Mouse (Mus musculus): Measurements from ENCODE around the gene Asprv1. TPM values are rescaled to one million over a fixed set of nuclear protein-coding genes. Genes with fewer than 3 reads are reported as not detected.
A peak's percentile ranks its signal among the peaks of the same experiment; 100 is the strongest.

Asprv1 gene
- total RNA-seq, 1 experiment from 2014 or later, result not detected

DNA sequence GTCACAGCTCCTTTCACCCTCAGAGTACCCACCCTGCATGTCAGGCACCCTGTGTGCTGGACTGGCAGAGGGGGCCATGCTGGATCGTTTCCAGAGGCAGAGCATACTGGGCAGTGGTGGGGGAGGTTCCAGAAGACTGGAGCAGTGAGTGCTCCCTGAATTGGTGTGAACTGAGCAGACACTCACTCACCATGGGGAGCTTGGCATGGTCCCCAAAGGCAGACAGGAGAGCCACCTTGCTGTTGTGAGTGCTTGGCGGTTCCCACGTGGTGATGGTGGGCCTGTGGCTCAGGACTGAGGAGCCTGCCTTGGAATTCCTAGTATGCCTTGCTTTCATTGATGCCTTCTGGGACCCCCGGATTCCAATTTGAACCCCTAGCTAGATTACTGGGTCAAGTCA is 4.8 kb upstream of the Asprv1 start:
- no peak for DNase-seq

DNA sequence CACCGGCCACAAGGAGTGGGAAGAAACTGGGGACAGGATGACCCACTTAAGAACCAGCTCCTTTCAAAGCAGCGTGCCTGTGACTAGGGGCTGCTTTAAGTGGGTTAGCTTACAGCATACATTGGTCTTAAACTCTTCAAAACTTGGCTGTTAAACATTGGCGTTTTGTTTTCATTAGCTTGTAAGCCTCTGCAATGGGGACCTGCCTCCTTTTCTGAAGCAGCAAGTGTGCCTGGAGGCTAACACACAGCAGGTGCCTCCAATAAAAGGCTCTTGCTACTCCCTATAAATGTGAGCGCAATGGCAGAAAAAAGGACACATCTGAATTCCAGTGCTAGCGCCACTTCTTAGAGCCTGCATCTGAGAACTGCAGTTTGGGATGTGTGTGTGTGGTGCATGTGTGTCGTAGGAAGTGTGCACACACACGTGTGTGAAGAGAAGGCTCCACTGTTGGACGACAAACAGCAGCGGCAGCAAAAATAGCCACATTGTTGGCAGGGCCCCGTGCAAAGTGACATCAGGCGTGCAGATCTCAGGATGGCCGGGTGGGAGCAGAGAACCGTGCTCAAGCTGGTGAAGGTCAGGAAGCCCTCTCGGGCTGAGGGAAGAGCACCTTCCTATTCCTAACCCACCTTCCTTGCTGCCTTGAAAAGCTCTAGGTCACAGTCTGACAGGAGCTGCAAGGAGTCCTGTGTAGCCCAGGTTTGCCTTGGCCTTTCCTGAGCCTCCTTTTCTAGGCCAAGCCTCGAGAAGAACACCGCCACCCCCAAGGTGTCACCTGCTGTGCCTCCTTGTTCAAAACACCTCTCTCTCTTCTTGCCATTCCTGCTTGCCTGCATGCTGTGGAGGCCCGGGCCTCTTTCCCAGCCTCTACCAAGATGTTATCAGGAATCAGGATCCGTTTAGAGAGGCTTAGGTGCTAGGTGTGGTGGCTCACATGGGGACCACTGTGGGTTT is 3.6 kb upstream of the Asprv1 start:
- DNase-seq, result no peak

DNA sequence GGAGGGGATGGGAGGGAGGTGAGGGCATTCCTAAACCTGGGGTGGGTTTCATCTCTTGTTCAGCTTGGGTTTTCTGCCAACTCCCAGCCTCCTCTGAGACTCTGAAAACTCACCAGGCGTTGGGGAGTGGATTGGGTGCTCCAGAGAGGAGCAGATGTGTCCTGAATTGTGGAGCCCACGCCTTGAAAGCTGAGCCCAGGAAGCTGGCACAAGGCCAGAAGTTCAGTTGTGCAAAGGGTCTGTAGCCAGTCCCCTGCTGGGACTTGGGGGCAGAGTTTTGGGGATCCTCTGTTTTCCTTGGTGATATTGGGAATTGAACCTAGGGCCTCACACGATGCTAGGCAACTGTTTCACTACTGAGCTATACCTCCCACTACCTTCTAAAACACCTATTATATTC is 2.2 kb downstream of the Asprv1 start:
- DNase-seq, result no peak

DNA sequence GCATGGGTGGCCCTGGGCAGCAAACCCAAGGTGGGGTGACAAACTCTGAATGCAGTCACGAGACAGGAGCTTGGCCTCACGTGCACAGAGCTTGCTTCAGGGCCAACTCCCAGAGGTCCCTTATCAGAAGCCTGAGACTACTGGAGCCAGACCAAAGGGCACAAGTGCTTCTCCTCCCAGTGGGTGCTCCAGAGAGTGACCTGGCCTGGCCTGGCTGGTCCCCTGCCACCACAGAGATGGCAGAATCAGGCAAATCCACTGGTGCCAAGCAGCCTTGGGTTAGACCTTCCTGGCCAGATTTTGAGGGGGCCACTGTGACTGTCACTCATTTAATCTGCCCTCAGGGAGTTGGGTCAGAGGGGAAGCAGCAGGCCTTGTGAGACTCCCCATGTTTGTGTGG is 8.5 kb downstream of the Asprv1 start:
- DNase-seq, result peak; percentile 41

DNA sequence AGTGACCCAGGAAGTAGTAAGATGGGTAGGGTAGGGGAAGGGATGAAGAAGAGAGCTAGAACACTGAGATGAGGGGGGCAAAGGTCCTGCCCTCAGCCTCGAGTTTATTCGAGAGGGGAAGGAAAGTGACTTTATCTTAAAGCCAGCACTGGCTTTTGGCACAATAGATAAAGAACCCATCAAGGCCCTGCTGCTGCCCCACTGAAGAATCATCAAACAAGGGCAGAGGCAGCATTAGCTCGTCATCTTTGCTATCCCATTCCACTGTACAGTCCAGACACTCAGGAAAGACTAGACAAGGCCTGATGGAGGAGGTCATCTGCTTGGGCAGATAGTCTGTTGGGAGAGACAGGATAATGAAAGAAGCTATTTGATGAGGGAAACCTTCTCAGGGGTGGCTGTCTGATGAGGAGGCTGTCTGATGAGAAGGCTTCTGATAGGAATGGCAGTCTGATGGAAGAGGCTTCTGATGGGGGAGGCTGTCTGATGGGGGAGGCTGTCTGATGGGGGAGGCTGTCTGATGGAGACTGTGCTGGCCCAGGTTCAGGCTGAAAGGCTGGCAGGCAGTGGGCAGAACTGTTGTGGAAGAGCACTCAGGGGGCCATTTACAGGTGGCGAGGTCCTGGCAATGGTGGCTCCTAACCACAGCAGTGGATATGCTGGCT is 9.3 kb downstream of the Asprv1 start:
- DNase-seq, result no peak

DNA sequence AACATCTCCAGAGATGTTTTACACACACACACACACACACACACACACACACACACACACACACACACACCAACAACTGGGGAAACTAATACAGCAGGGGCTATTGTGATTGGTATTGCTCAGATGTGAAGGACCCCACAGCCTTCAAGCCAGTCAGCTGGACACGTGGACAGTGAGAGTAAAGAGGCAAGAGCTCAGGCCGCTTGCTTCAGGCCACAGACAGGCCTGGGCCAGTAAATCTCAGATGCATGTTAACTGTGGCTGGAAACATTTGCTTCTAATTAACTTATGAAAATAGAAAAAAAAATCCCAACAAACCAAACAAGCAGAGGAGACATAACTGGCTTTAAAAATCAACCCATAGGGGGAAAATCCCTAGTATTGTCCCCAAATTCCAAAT is 9.9 kb downstream of the Asprv1 start:
- no peak for DNase-seq

DNA sequence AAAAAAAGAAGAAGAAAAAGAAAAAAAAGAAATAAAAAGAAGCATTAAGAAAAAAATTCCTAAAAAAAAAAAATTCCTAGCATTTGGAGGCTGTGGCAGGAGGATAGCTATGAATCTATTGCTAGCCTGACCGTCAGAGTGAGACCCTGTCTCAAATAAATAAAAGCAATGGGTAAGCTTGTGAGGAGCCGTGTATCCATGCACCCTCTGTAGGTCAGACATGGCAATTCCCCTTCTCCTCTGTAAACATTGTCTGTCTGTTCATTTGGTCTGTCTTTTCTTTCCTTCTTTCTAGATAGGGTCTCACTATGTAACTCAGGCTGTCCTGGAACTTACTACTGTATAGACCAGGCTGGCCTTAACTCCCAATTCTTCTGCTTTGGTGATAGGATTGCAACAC is 10.5 kb downstream of the Asprv1 start:
- DNase-seq, result no peak

DNA sequence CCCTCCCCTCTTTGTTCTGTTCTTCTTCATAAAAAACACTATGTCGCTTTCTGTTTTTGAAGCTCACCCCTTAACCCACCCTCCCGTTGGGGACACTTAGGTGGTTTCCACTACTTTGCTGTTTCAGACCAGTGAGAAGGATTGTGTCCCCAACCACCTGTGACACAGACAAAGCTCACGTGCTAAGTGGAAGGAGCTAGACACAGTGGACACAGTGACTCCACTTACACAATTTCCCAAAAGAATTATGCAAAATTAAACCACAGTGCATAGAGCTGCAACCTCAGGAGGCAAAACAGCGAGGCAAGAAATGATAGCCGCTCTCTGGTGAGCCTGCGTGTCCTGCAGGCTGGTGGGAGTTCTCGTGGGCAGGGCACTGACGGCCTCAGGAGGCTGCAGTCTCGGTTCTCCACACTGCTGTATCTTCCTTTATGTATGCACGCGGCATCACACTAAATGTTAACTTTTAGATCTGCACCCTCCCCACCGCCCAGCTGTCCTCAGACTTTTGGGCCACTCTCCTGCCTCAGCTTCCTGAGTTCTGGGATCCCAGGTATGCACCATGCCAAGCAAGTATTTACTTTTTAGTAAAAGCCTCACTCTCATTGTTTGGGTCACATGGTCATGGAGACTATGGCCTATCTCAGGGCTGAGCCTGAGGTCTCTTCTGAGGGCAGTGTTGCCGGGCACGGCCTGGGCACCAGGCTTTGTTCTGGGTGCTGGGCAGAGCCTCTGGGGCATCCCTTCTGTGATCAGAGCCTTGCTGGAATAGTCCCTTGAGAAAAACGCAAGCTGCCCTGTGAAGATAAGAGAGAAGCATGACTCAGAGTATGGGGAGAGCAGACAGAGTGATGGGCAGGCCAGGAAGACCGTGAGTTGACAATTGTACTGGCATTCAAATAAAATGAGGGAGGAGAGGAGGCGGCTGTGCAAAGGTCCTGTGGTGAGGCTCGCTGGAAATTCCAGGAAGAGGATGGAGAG is 11.5 kb downstream of the Asprv1 start:
- no peak for DNase-seq

DNA sequence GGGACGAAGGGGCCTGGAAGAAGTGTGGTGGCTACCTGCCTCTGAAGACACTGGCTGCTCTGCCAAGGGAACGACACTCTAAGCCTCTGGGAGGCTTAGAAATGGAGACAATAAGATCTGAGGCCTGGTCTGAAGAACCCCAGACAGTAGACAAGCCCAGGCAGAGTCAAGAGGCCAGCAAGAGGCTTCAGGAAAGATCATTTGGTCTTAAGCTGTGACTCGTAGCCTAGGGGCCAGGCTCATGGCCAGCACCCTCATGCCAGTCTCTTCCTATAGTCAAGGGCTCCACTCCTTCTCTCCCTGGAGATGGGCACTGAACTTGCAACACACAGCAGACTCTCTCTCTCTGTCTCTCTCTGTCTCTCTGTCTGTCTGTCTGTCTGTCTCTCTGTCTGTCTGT is 12.2 kb downstream of the Asprv1 start:
- no peak for DNase-seq

DNA sequence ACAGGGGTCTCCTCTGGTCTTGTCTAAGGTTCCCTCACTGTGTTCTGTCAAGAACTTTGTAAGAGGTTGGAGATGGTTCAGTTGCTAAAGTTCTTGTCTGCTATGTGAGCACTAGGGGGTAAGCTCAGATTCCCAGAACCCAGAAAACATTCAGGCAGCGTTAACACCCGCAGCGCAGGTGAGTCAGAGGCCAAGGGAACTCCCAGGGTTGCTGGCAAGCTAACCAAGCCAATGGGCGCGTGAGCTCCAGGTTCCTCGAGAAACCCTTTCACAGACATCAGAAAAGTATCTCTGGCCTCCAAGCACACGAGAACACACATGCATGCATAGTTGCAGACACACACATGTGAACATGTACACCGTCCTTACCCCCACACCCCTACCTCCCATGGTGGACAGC is 12.8 kb downstream of the Asprv1 start:
- DNase-seq, result no peak

DNA sequence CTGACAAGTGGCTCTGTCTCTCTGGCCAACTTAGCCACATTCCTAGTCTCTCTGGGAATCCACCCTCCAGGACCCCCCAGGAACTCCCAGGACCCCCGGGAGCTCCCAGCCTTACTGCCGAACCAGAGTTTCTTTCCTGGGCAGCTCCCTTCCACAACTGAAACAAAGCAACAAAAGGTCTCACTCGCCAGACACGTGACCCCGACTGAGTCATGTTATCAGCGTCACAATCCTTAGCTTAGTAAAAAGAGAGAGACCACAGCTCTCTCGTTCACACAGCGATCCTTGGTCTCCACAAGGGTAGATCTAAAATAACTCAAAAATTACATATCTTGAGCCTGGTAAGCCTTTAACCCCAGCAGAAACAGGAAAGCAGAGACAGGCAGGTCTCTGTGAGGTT is 13.8 kb downstream of the Asprv1 start:
- no peak for DNase-seq

DNA sequence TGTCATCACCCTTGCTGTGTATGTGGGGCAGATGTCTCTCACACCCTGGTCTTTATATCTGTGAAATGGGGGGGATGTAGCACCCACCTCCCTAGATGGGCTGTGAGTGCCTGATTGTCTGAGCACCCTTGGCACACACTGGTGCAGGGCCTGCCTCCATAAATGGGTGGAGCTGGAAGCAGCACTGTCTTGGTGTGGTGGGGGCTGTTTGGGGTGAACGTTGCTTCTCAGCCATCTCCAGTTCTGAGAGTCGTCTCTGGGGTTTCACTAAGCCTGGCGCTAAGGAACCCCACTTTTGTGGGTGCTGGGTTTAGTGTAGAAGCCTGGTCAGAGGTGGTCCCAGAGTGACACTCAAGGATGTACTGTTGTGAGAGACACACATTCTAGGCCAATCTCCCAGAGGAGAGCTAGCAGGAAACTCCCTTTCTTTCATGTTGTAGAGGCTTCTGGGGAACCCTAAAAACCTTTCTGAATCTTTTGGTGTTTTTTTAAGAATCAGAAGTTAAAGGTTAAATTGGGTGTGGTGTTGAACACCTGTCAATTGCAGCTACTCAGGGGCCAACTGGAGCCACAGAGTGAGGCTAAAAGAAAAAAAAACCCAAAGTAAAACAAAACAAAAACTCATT is 16.9 kb downstream of the Asprv1 start:
- DNase-seq, result no peak

DNA sequence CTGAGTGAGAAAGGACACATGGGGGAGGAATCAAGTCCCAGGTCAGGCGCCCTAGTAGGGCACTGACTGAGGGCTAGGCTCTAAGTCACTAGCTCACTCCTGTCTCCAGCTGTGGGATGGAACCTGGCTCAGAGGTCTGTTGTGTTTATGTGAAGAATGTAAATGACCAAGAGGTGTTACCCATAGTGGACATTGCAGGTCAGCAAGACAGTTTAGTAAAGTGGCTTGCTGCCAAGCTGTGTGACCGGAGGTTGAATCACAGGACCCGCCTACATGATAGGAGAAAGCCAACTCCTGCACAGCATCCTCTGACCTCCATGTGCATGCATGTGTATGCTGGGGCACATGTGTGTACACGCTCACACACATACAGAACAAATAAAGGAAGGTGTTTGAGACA is 17.6 kb downstream of the Asprv1 start:
- no peak for DNase-seq

DNA sequence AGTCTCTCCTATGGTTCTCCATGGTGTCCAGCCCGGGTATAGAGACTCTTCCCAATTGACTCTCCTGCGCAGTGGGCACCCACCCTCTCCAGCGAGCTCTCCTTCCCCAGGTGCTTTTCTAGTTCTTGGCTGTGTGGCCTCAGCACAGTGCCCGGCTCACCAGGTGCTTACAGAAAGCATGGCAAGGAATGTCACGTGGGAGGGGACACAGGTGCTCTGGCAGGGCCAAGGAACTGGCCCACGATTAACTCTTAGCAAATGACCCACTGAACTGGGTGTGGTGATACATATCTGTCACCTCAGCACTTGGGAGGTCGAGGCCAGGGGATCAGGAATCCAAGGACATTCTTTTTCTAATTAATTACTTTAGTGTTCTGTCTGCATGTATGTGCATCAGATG is 18.2 kb downstream of the Asprv1 start:
- DNase-seq, result no peak

DNA sequence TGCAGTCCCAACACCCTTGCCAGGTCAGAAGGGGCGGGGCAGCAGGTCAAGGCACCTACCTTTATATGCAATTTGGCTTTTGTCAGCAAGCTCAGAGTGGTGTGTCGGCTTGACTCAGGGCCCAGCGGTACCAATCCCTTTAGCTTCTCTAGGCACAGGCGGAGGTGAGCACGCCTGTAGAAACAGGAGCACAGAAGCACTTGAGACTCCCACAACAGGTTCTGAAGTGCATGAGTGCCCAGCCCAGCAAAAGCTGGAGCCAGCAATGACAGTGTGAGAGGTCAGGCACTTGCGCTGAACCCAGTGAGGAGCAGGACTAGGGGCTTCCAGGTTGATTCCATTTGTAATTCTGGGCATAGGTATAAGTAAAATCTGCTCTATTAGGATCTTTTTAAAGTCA is 25.1 kb downstream of the Asprv1 start:
- DNase-seq, result no peak

DNA sequence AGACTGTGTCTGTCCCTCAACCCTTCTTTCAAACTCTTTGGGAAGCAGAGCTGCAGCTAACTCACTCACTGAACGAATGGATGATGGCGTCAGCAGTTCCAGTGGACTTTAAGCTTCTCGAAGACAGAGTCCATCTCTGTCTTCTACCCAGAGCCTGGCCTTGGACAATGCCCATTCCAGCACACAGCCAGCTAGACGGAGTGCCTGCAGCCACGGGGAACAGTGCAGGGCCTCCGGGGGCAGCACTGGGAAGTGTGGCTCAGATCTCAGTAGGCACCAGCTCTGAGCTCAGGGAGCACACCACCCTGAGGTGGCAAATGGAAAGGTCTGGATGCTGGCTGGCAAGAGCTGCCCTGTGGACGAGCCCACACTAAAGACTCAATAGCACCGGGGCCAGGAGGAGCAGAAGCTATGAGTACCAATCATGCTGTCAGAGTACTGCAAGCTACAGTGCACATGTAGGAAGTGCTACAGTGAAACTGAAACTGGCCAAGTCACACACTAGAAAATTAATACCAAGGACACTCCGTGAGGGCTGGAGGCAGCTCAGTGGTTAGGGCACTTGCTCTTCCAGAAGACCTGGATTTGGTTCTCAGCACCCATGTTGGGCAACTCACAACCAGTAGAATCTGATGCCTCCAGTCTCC is 26.4 kb downstream of the Asprv1 start:
- no peak for DNase-seq

DNA sequence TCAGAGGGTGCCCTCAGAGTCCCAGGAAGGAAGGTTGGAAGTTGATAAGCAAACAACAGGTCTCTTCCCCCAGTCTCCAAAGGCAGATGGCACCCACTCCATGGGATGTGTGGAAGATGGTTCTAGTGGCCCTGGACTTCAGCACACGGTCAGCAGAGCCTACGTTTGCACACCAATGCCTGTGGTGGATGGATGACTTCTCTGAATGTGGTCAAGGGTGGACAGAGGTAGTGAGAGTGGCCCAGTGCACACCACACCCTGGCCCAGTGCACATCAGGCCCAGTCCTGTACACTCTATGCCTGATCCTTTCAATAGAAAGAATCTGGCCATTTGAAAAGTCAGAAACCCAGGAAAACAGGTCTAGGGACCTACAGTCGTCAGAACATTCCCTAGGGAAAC is 30.5 kb downstream of the Asprv1 start:
- no peak for DNase-seq

DNA sequence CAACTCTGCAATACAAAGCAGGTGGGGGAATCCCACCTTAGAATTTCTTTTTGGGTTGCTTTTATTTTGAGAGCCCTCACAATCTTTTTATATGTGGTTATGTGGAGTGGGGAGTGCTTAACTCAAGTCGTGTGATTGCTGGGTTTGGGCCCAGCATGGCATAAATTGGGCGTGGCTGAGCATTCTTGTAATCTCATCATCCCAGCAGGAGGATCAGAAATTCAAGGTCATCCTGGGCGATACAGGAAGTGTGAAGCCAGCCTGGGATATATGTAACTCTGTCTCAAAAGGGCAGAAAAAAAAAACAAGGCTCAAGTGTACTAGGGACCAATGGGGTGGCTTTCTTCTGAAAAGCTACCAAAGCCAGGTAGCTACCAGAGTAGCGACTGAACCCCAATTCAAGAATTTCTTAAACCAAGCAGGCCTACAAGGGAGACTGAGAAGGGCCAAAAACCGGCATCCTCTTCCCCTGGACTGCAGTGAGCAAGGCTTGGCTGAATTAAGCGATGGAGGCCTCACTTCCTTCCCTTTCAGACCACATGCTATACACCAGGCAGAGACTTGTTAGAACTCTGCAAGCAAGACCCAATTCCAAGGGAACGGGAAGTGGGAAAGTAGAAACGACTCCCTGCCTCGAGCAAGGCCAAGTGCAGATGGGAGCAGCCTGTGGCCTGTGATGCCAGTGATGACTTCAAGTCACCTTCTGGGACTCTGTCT is 32.4 kb downstream of the Asprv1 start:
- no peak for DNase-seq

DNA sequence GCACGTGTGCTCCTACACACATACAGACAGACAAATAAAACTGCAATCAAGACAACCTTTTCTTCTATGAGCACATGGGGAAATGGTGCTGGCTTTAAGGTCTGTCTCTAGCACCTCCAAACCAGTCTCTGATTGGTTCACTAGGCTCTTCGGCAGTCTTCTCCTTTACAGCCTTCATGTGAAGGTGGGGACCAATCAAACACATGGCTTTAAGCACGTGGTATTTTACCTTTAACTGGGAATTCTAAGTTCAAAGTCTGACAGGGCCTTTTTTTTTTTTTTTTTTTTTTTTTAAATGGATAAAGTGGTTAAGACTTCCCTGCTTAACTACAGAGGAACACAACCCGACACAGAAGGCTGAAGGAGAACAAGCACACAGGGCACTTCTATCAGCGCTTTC is 37.1 kb downstream of the Asprv1 start:
- no peak for DNase-seq

DNA sequence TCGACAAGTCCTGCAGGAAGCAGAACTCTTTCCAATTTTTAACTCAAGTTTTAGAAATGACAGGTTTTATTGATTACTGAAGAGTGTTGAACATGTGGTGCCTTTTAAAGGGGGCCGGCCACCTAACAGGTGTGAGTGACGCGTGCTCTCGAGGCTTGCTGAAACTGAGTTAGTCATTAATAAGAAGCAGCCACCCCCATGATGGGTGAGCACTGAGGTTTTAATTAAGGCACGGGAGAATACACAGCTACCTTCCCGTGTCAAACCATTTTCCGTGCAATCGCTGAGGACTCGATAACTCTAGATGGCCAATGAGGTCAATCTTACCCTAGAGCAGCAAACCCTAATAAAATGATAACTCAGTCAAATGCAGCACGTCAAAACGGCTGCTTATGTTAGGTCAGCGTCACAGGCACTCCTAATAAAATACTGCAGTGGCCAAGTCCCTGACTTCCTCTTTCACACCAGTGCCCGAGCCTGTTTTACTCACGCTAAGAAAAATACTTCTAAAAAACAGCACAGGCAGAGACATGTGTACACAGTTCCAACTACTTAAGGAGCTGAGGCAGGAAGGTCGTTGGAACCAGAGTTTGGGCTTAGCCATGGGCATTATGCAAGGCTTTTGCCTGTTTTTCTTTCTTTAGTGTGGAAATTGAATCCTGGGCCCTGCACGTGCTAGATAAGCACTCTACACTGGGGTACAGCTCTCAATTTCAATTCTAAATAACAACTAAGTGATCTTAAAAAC is 37.8 kb downstream of the Asprv1 start:
- no peak for DNase-seq
